Mouse (Mus musculus) A20 (cell line): ENCODE results near the gene Rev3l.
"Not testable (repeated sequence)": the region's sequence is repeated elsewhere in the genome, so short reads cannot be mapped to it uniquely, and the experiment has no call there.

Experiments used
- DNase-seq: peaks from one replicate; pipeline ENCODE4 v3.0.0-alpha.2; 2011; ENCODE audit warnings: low read depth, low spot score

Rev3l gene

DNA sequence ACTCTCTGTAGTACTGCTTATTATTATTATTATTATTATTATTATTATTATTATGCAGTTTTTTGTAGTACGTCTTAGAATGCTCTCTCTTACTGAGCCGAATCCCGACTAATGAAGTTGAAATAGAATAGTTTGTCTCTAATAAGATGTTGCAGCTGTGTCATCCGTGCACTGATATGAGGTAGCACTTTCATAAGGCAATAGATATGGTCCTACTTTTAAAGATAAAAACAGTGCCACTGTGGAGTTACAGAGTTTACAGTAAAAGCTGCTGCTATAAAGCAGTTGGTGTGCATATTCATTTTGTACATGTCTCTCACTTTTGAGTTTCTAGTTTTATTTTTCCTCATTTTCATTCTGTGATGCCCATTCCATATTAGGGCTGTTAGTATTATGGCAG lies 46.4 kb downstream of the Rev3l start:
- DNase-seq: no peak

DNA sequence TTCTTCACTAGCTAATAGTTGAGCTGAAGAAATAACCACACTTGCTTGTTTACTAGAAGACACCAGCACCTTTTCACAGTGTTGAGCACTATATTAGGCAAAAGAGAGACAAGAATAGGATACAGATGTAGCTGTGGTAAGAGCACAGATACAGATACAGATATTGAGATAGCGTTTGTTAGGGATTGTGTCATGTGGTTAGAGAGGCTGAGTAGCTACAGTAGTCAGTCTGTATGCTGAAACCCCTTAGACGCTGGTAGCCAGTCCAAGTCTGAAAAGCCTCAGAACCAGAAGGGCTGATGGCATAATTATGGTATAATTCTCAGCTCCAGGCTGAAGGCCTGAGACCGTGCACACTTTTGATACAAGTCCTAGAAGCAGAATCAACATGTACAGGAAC lies 53.3 kb downstream of the Rev3l start:
- no peak for DNase-seq

DNA sequence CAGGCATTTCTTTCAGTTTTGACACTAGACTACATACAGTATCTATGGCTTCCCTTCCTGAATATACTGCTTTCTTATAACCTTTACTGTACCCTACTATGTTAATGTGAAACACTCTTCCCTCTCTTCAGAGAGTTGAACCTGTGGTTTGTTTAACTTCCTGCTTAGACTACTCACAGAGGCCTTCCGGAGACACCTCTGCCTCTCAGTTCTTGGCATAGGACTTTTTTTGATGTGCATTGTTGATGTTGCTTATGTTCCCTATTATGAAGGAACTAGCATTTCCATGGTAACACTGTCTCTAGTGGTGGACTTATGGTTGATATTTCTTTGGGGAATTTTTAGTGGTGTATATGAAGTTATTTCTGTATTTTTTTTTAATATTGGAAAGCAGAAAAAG lies 61.4 kb downstream of the Rev3l start:
- DNase-seq: no peak

DNA sequence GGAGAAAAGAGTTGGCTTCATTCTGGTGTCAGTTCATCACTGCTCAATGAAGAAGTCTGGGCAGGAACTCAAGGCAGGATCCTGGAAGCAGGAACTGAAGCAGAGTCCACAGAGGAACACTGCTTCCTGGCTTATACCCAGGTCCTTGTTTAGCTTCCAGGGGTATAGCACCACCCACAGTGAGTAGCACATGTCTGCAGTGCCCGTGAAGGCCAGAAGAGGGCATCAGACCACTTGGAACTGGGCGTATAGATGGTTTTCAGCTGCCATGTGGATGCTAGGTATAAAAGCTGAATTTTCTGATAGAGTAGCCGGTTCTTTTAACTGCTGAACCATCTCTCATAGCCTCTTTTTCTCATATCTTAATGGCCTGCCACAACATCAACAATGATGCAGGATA lies 79.6 kb downstream of the Rev3l start:
- DNase-seq: peak; percentile 71

DNA sequence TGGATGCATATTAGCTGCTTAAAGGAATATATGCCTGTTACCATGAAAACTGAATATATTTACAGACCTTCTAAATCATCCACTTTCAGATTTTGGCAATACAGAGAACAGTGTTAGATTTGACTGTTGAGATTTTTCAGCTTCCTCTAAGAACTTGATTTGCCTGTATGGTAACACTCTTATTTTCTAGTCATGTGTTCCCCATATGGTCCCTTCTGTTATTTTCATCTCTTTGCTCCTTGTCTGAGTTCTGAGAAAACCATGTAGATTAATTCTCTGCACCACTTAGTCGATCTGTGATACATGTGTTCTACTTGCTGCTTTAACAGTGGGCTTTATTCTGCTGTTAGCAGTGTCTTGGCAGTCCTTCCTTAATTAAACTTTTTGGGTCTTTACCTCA lies 110.7 kb downstream of the Rev3l start:
- DNase-seq: no peak

DNA sequence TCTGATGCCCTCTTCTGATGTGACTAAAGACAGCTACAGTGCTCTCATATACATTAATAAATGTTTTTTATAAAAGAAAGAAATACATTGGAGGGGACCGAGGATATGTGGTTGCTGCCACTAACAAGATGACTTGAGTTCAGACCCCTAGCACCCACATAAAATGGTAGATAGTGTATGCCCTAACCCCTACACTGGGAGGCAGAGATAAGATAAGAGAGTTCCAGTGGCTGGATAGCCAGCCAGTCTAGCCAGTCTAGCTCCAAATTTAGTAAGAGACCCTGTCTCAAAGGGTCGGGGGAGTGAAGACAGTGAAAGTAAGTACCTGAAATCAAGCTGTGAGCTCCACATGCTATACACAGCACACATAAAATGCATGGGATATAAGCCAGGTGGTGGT lies 133.6 kb downstream of the Rev3l start:
- DNase-seq: no peak

DNA sequence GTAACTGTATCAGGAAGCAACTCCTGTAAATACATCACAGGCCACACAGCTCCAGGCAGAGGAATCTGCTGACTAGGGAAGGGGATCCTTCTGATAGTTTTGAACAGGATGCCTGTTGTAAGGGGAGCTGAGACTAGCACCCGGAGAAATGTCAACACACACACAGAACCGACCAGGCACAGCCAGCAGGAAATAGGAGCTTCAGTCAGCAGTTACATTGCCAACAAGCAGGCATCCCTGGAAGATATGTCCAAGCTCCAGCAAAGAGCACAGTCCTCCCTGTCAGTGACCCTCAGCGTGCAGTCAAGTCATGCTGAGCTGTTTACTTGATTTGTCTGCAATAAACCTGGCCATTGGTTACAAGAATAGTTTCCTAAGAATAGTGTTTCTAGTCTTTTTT lies 156.7 kb downstream of the Rev3l start:
- no peak for DNase-seq

DNA sequence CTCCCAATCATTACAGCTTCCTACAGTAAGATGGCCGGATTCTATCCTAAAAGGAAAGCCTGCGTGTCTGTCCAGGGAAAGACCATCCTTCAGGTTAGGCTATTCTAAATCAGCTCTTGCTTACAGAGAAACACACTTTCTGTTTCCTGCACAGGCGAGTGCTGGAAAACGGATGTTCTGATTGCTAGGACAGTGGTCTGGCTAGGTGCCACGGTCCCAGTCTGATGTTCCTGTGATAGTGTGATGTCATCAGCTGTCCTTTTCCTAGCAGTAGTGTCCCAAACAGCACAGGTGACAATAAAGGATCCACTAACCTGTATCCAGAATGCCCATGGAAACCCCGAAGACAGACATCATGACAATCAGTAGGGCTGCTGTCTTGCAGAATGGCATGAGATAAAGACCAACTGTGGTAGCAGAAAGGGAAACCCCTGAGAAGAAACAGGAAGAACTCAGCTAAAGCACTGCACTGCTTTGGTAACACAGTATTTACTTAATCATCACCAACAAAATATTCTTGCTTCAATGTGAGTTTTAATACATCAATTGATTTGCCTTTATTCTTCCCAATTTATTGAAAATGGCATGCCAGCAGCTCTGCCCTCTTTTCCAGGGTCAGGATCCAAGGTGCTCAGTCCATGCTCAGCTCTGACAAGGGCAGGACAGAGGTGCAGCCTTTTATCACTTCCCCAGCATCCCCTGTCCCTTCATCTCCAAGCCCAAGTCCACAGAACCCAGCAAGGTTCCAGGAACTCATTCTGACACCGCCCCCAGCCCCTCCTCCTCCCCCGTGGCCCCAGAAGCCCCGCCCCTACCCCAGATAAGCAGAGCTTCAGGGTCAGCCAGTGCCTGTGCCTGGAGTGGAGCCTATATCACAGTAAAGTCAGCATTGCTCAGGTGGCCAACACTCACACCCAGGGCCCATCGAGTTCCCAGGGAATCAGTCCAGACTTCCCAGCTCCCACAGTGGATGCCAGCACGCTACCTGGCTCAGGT lies 162.1 kb downstream of the Rev3l start:
- peak; percentile 10 for DNase-seq

DNA sequence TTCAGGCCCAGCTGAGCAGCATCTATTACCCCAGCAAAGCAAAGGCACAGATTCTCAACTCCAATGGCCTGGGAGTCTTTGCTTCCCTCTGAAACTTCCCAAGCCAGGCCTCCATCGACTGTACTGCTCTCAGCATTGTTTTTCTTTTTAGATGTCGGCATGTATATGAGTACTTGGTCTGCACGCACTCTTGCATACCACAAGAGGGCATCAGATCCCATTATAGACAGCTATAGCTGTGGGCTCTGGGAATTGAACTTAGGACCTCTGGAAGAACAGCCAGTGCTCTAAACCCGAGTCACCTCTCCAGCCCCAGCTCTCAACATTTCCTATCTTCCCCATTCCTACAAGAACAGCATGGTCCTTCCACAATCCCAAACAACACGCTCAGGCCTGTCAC lies 164.6 kb downstream of the Rev3l start:
- peak; percentile 24 for DNase-seq

DNA sequence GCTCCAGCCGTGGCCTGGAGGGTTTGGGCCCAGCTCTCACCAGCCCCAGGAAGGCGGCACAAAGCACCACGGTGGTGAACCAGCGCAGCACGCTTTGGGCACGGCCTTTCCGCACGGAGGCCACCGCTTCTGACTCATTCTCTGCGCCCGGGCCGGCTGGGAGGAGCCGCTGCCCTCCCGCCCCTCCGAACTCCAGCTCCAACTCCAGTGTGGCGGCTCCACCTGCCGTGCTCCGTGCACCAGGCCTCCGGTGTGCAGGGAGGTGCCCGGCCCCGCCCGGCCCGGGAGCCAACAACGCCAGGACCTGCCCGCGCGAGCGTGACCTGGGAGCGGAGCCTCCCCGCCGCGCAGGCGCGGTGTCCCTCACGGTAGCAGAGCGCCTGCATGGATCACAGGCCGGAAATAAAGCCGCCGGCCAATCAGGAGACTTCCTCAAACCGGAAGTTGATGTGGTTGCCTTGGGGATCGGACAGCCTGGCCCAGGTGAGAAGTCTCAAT lies 167.0 kb downstream of the Rev3l start, which contains the start of gene Mfsd4b4:
Mfsd4b4 (minus strand) TSS at position 365 of the 498 bp plus-strand sequence.
- DNase-seq: peak; percentile 84

DNA sequence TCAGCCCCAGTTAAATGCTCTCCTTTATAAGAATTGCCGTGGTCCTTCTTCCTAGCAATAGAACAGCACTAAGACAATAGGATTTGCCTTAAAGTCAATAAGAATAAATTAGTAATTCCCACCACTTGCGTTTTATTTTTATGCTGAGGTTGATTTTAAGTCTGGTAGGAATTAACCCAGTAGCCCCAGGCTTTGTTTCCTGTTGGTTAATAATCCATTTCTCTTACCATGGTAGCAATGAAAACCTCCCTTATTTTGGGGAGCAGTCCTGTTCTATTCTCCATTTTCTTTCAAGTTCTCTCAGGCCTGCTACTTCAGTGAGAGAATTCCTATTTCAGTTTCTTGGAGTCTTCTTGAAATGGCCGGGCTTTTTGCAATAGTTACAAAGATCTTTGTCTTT lies 172.3 kb downstream of the Rev3l start:
- DNase-seq: no peak

DNA sequence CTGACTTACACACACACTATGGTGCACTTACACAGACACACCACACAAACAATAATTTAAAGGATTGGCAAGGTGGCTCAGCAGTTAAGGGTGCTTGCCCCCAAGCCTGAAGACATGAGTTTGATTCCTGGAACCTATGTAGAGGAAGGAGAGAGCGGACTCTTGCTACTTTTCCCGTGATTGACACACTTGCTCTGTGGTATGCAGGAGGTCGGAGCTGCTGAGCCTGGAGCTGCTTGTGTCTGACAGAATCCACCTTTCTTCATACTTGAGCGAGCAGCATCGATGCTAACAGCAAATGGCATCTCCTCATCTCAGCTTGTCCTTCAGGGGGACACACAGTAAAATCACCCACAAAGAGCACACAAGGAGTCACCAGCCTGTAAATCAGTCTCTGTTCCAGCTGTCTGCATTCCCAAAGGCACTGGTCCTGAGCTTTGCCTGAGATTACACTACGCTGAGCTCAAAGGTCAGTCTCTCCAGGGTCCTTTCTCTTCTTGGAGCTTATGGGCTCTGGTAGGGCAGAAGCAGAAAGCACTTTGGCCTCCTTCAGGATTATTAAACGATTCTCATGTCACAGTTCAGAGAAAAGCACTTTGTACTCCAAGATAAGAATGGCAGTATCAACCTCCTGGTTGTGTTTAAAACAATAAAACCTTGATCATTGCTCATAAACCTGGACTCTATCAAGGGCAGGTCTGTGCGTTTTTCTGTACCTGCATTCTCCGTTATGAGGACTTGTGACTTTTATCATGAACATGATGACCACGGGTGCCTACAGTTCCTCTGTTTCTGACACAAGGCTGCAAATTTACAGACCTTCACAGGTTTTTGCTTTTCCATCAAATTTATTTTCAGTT lies 175.1 kb downstream of the Rev3l start:
- DNase-seq: no peak

DNA sequence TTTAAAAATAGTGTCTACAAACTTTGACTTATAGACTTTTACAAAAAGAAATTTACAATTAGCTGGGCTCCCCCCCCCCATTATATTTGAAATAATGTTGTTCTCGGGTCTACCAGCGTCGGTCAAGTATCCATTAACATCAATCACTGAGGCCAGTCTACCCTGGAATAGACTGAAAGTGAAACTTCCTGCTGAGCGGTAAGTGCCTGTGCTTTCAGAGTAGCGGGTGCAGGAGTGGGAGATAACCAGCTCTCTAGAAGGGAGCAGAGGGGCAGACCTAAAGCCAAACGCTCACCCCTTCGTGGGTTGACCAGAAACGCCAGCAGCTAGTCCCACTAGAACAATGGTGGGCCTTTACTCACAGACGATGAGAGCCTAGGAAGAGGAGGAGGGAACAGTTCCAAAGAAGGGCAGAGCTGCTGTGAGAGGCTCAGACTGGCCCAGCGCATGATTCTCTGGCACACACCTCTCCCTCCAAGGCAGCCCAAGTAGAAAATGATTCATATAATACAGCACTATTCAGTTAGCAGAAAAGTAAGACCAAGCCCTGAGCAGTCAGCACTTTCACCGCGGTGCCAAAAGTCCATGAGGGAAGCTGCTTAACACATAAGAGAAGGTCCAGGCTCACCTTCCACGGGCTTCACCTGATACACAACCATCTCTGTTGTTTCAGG lies 177.0 kb downstream of the Rev3l start:
- DNase-seq: no peak

DNA sequence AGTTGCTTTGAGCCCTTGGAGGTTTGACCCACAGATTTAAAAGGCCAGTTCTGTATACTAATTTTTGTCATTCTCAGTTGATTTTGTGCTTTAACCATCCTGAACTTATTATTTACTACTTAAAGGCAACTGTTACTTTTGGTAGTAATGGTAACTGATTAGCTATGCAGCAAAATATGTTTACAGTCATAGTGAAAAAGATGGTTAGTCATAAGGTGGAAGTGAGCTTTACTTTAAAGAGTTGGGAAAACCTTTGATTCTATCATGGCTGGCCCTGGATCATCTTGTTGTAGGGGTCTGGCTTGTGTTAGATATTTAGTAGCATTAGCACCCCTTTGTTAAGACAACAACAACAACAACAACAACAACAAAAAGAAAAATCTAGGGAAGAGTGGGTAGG lies 180.7 kb downstream of the Rev3l start:
- no peak for DNase-seq

DNA sequence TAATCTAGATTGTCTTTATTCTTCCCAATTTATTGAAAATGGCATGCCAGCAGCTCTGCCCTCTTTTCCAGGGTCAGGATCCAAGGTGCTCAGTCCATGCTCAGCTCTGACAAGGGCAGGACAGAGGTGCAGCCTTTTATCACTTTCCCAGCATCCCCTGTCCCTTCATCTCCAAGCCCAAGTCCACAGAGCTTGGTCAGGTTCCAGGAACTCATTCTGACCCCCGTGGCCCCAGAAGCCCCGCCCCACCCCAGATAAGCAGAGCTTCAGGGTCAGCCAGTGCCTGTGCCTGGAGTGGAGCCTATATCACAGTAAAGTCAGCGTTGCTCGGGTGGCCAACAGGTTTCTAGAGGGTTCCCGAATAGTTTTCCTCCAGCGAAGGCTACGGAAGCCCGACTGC lies 192.6 kb downstream of the Rev3l start:
- not testable (repeated sequence) for DNase-seq
